Mouse (Mus musculus): Measurements from ENCODE around the gene Cyb5b. TPM values are rescaled to one million over a fixed set of nuclear protein-coding genes. Genes with fewer than 3 reads are reported as not detected.
"Not testable (repeated sequence)": the region's sequence is repeated elsewhere in the genome, so short reads cannot be mapped to it uniquely, and the experiment has no call there.

Gene Cyb5b
- polyA plus RNA-seq (2015; fragmentation: Nextera tagmentation; extraction: Ambion mirVana), result 139 and 144 TPM in 2 replicates

DNA sequence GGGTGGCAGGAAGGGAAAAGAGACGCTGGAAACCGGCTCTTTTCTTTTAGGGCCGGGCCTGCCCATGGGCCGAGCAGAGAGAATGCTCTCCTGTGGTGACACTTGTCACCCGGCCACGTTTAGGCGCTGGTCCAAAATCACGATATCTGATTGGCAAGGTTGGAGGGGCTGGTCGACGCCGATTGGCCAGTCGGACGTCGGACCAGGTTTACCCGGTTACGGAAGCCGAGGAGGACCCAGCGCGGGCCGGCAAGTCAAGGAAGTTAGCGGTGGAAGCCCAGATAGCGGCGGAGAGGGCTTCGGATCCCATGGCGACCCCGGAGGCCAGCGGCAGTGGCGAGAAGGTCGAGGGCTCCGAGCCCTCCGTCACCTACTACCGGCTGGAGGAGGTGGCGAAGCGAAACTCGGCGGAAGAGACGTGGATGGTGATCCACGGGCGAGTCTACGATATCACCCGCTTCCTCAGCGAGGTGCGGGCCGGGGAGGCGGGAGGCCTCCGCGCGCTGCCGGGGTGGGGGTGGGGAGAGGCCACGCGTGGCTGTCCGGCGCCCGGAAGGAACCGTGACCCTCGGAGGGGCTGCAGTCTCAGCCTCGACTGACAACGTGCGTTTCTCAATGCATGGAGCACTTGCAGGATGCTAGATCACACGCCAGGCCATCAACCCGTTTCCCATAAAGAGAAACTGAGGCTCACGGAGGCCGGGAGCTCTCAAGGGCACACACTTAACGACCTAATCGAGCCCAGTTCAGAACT lies at the start of gene Cyb5b:
Gene Cyb5b (plus strand): TSS at position 237 of the 754 bp plus-strand sequence.
- peak; percentile 96 for ATAC-seq
- H3K36me3 ChIP-seq, result peaks cover 8% of the 10 kb centered on the region
- no peaks in the 10 kb centered on the region for H3K9me3 ChIP-seq
- H3K9ac ChIP-seq, result peak within 1 kb of the TSS; percentile 87
- peak within 1 kb of the TSS; percentile 84 for H3K27ac ChIP-seq
- under 1% methylated on average over 65 of the region's 65 CpGs for WGBS
- peak within 1 kb of the TSS; percentile 97 for H3K4me3 ChIP-seq (replicated peaks)
- no peaks in the 10 kb centered on the region for H3K27me3 ChIP-seq (replicated peaks)
- peaks cover 10% of the 10 kb centered on the region for H3K4me1 ChIP-seq (replicated peaks)
- peak within 1 kb of the TSS; percentile 77 for H3K4me2 ChIP-seq (replicated peaks)

DNA sequence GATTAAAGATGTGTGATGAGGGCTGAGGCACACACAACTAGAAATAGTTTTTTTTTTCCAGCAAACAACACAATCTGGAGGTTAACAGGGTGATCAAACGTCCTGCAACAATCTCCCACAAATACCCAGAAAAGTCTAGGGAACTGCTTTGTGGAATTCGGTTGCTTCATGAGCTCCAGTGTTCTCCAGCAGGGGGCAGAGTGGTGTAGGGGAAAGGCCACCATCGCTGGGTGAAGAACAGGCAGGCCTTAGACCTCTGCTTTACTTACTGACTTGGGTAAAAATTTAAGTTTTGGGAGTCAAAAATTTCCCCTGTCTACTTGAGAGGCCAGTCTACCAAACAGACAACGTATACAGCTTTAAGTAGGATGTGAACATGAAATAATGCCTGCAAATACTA lies 45.9 kb upstream of the Cyb5b start:
- no peak overlapping the region for H3K9ac ChIP-seq
- H3K4me2 ChIP-seq (replicated peaks), result no peak overlapping the region
- no peaks in the 10 kb centered on the region for H3K27me3 ChIP-seq (replicated peaks)
- no peak overlapping the region for H3K4me3 ChIP-seq (replicated peaks)
- H3K27ac ChIP-seq, result no peak overlapping the region
- no peaks in the 10 kb centered on the region for H3K36me3 ChIP-seq
- H3K4me1 ChIP-seq (replicated peaks), result peaks cover 4% of the 10 kb centered on the region; the same call in 1 of the 2 replicates
- no peak for ATAC-seq
- 8% methylated on average over 4 of the region's 4 CpGs for WGBS
- H3K9me3 ChIP-seq, result no peaks in the 10 kb centered on the region

DNA sequence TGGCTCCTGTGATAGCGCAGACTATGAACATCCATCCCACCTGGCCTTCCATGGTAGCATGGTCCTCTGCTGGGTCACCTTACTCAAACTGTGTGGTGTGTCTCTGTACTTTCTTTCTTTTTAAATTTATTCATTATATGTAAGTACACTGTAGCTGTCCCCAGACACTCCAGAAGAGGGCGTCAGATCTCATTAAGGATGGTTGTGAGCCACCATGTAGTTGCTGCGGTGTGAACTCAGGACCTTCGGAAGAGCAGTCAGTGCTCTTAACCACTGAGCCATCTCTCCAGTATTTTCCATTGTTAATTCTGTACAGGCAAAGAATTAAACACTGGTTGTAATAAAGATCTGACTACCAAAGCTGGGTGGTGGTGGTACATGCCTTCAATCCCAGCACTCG lies 42.4 kb upstream of the Cyb5b start:
- not testable (repeated sequence) for H3K4me3 ChIP-seq (replicated peaks); H3K9me3 ChIP-seq; H3K27me3 ChIP-seq (replicated peaks); H3K4me2 ChIP-seq (replicated peaks); H3K9ac ChIP-seq; H3K4me1 ChIP-seq (replicated peaks); ATAC-seq; H3K27ac ChIP-seq; H3K36me3 ChIP-seq
- WGBS, result 92% methylated on average over 5 of the region's 5 CpGs

DNA sequence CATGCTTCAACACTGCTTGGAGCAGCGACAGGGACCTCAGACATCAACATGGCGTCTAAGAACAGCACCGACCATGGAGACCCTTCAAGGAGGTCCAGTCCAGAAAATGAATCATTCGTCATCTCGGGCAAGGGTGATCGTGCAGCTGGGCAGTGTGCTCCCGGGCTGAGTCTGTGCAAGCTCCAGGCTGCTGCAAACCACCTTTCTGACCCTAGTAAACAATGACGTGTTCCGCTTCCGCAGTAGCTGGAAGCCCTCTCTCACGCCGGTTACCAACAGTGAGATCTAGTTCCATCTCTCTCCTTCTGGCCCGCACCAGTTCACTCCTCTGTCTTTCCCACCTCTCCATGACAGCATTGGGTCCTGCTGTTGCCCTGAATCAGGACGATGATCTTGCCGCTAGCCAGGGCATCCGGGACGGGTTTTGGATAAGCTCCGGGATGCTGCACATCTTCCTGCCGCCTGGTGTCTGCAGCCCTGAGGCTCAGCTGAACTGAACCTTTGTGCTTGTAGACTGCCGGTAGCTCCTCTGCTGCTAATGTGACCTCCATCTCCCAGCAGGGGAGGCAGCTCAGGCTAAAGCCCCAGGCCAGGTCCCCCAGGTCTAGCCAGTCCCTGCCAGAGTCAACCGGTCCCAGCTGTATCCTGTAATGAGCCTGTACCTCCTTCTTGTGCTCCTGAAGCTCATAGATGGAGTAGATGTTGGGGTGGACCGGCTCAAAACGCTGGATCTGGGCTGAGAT lies 41.3 kb upstream of the Cyb5b start:
- no peak overlapping the region for H3K27ac ChIP-seq

DNA sequence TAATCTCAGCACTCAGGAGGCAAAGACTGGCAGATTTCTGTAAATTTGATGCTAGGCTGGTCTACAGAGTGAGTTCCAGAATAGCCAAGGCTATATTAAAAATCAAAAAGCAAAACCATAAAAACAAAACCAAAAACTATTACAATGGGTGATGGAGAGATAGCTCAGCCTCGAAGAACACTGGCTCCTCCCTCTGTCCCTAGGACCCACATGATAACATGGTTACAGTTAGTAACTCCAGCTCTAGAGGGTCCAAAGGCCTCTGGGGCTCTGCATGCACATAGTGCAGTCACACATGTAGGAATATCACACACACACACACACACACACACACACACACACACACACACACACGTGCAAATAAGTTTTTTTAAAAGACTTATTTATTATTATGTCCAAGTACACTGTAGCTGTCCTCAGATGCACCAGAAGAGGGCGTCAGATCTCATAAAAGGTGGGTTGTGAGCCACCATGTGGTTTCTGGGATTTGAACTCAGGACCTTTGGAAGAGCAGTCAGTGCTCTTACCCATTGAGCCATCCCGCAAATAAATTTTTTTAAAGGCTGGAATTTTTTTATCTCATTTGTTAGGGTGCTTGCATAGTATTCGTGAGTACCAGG lies 40.5 kb upstream of the Cyb5b start:
- 76% methylated on average over 5 of the region's 5 CpGs for WGBS

More for the DNA sequence above, 41.3 kb upstream of the Cyb5b start:
- 48% methylated on average over 23 of the region's 23 CpGs for WGBS
- H3K36me3 ChIP-seq, result no peaks in the 10 kb centered on the region
- peak overlapping the region; percentile 7 for H3K4me3 ChIP-seq (replicated peaks)
- H3K4me1 ChIP-seq (replicated peaks), result peaks cover 5% of the 10 kb centered on the region; the same call in 1 of the 2 replicates
- no peaks in the 10 kb centered on the region for H3K27me3 ChIP-seq (replicated peaks)
- H3K9me3 ChIP-seq, result no peaks in the 10 kb centered on the region
- H3K4me2 ChIP-seq (replicated peaks), result peak overlapping the region; percentile 39
- no peak for ATAC-seq
- no peak overlapping the region for H3K9ac ChIP-seq

DNA sequence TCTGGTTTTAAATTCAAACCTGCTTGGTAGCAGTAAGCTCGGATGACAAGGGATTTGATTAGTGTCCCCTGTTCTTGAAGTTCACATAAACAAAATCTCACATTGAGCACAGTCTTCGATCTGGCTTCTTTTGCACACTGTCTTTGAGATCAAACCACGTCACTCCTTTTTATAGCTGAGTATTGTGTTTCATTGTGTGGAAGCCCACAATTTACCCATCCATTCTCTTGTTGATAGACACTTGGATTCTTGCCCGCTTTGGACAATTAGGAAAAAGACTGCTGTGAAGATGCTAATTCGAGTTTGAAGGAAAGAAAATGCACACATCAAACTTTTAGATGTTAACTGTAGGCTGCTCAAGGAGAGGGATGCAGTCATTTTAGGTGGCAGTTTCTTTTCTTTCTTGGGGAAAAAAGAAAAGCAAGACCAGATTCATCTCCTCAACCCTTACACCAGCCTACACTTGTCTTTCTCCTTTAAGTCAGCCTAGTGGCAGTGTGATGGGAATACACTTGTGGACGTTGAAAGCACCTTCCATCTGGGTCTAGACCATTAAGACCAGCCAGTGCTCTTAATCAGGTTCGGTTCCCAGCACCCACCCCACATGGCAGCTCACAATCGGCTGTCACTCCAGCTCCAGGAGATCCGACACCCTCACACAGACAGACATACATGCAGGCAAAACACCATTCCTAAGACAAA lies 39.7 kb upstream of the Cyb5b start:
- WGBS, result 73% methylated on average over 9 of the region's 9 CpGs
- peaks cover 13% of the 10 kb centered on the region; the same call in 1 of the 2 replicates for H3K4me1 ChIP-seq (replicated peaks)
- no peak overlapping the region for H3K9ac ChIP-seq
- no peaks in the 10 kb centered on the region for H3K36me3 ChIP-seq
- H3K9me3 ChIP-seq, result no peaks in the 10 kb centered on the region
- no peak for ATAC-seq
- H3K4me2 ChIP-seq (replicated peaks), result no peak overlapping the region
- H3K27ac ChIP-seq, result no peak overlapping the region
- no peak overlapping the region for H3K4me3 ChIP-seq (replicated peaks)
- no peaks in the 10 kb centered on the region for H3K27me3 ChIP-seq (replicated peaks)

More for the DNA sequence above, 40.5 kb upstream of the Cyb5b start:
- Histone ChIP-seq H3K4me3 (replicated peaks) (no peak overlapping the region), H3K4me2 (replicated peaks) (no peak overlapping the region), H3K4me1 (replicated peaks) (peaks cover 12% of the 10 kb centered on the region; the same call in 1 of the 2 replicates), H3K9ac (no peak overlapping the region), H3K36me3 (no peaks in the 10 kb centered on the region), H3K27ac (no peak overlapping the region), H3K27me3 (replicated peaks) (no peaks in the 10 kb centered on the region), H3K9me3 (no peaks in the 10 kb centered on the region)
- ATAC-seq, result no peak

DNA sequence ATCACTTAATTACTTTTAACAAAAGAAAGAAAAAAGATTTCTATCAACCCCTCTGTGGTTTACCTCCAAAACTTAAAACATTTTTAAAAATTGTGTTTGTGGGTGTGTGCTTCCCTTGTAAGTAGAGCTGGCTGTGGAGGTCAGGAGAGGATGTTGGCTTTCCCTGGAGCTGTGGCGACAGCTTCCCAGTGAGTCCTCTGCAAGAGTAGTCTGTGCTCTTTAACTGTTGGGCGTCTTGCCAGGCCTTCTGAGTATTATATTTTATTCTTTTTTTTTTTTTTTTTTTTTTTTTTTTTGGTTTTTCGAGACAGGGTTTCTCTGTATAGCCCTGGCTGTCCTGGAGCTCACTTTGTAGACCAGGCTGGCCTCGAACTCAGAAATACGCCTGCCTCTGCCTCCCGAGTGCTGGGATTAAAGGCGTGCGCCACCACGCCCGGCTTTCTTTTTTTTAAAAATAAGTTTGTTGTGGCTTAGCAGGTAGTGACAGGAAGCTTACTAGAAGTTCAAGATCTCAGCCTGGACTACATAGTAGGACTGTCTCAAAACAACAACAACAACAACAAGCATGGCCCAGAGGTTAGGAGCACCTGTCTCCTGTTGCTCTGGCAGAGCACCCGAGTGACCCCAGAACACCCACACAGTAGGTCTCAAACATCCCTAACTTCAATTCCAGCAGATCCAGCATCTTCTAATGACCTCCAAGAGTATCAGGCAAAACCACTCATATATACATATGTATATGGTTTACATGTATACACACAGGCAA lies 38.9 kb upstream of the Cyb5b start:
- no peak for ATAC-seq

GRCm38 (mm10) chr8:107113209-107113608 lies 37.2 kb upstream of the Cyb5b start:
- Histone ChIP-seq H3K4me3 (replicated peaks) (no peak overlapping the region), H3K27ac (no peak overlapping the region), H3K9ac (no peak overlapping the region), H3K9me3 (no peaks in the 10 kb centered on the region), H3K4me2 (replicated peaks) (no peak overlapping the region), H3K36me3 (no peaks in the 10 kb centered on the region), H3K4me1 (replicated peaks) (peaks cover 22% of the 10 kb centered on the region; the same call in 1 of the 2 replicates), H3K27me3 (replicated peaks) (no peaks in the 10 kb centered on the region)
- WGBS, result 73% methylated on average over 4 of the region's 4 CpGs
- ATAC-seq, result no peak

More for the DNA sequence above, 38.9 kb upstream of the Cyb5b start:
- WGBS, result 84% methylated on average over 10 of the region's 11 CpGs
- Histone ChIP-seq H3K9ac (no peak overlapping the region), H3K4me3 (replicated peaks) (no peak overlapping the region), H3K4me1 (replicated peaks) (peaks cover 16% of the 10 kb centered on the region; the same call in 1 of the 2 replicates), H3K36me3 (no peaks in the 10 kb centered on the region), H3K27ac (no peak overlapping the region), H3K9me3 (no peaks in the 10 kb centered on the region), H3K27me3 (replicated peaks) (no peaks in the 10 kb centered on the region), H3K4me2 (replicated peaks) (no peak overlapping the region)

DNA sequence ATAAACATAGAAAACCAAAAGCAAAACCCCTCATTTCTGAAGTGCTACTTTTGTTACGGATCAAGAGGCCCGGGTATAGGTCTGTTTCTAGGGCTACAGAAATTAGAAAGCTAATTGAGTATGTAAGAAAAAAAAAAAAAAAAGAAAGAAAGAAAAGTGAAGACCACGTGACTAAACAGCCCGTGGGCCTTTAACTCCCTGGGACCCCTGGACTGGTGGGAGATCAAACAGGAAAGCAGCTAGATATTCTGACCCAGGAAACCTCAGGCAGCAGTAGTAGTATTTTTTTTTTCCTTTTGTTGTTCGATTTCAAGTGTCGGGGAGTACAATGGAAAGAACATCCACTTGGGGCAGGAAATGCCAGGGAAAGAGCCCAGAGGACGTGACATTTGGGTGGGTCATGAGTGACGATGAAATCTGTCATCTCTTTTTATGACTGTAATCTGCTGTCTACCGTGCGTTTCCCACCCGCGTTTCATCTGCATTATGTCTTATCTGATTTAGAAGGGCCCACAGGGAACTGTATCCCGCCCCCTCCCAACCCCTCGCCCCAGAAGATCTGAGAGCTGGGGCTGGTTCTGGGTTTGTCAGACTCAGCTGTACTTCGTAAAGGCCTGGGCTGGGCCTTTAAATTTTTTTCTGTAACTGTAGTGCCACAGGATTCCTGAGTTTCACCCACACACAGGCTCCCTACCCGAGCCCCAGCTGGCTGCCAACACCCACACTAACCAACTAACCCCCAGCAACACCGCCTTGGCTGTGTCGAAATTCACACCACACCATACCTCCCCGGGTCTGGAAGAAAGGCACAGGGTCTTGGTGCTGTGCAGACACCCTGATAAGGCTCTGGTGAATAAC lies 36.1 kb upstream of the Cyb5b start:
- Histone ChIP-seq H3K9me3 (no peaks in the 10 kb centered on the region), H3K27me3 (replicated peaks) (no peaks in the 10 kb centered on the region), H3K27ac (peak overlapping the region; percentile 62), H3K36me3 (no peaks in the 10 kb centered on the region), H3K4me2 (replicated peaks) (peak overlapping the region; percentile 38), H3K4me1 (replicated peaks) (peaks cover 22% of the 10 kb centered on the region; the same call in 1 of the 2 replicates), H3K4me3 (replicated peaks) (no peak overlapping the region), H3K9ac (no peak overlapping the region)
- WGBS, result 33% methylated on average over 19 of the region's 19 CpGs
- no peak for ATAC-seq

DNA sequence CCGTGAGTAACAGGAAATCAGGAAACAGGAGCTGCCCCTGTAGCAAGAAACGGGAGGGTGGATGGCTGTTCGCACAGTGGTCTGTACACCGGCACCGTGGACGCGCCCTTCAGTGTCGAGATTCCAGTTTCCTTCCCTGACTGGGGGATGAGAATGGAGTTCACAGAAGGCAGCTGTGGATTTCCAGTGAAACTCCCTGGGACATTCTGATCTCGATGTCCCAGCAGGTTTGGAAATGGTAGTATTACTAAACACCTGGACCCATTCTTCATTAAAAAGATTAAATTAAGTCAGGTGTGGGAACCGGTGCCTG lies 35.5 kb upstream of the Cyb5b start:
- Histone ChIP-seq H3K27me3 (replicated peaks) (no peaks in the 10 kb centered on the region), H3K27ac (peak overlapping the region; percentile 62), H3K36me3 (no peaks in the 10 kb centered on the region), H3K9ac (no peak overlapping the region), H3K4me2 (replicated peaks) (peak overlapping the region; percentile 38), H3K4me3 (replicated peaks) (no peak overlapping the region), H3K4me1 (replicated peaks) (peaks cover 22% of the 10 kb centered on the region; the same call in 1 of the 2 replicates), H3K9me3 (no peaks in the 10 kb centered on the region)
- WGBS, result 39% methylated on average over 10 of the region's 10 CpGs
- ATAC-seq, result no peak

DNA sequence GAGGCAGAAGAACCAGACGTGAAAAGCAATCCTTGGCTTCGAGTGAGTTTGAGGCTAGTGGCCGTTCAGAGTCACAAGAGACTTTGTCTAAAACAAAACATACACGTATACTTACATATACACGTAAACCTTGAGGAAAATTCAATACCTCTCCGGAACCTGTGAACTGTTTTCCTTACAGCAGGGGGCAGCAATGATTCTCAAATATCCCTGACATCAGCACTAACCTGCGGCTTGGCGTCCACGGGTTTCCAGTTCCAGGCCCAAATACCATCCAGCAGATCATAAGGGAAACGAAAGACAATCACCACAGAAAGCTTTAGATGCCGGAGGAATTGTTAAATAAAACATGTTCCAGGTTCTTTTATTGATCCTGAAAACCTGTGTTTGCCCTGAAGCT lies 34.4 kb upstream of the Cyb5b start:
- no peak overlapping the region for H3K4me3 ChIP-seq (replicated peaks)
- H3K9me3 ChIP-seq, result no peaks in the 10 kb centered on the region
- H3K4me1 ChIP-seq (replicated peaks), result peaks cover 22% of the 10 kb centered on the region; the same call in 1 of the 2 replicates
- no peak for ATAC-seq
- H3K9ac ChIP-seq, result no peak overlapping the region
- 8% methylated on average over 11 of the region's 11 CpGs for WGBS
- no peak overlapping the region for H3K4me2 ChIP-seq (replicated peaks)
- no peaks in the 10 kb centered on the region for H3K27me3 ChIP-seq (replicated peaks)
- no peaks in the 10 kb centered on the region for H3K36me3 ChIP-seq
- peak overlapping the region; percentile 64; the same call in 1 of the 2 replicates for H3K27ac ChIP-seq
